Mouse (Mus musculus) embryonic fibroblast, embryonic 13.5 days (primary cell): ENCODE measurements around the gene Zfp784. TPM values are rescaled to one million over a fixed set of nuclear protein-coding genes. Genes with fewer than 3 reads are reported as not detected.
A peak's percentile ranks its signal among the peaks of the same experiment; 100 is the strongest.

Experiments
- H3K27ac ChIP-seq: 2 replicates; pipeline ENCODE4 v1.5.1; 2012; ENCODE audit warnings: low read length, control low read depth, inconsistent platforms; ENCODE audit not compliant: insufficient read depth
- H3K4me1 ChIP-seq: 2 replicates; pipeline ENCODE4 v1.6.1; 2011; ENCODE audit warnings: low read length; ENCODE audit not compliant: control insufficient read depth, insufficient read depth
- H3K4me3 ChIP-seq: 2 replicates; pipeline ENCODE4 v1.5.1; 2011; ENCODE audit warnings: mild to moderate bottlenecking, control low read depth, low read length; ENCODE audit not compliant: insufficient read depth
- CTCF ChIP-seq: IDR thresholded peaks from 2 replicates; pipeline ENCODE4 v1.5.1; 2011; ENCODE audit warnings: mild to moderate bottlenecking, control low read depth, low read length, moderate library complexity, borderline replicate concordance; ENCODE audit not compliant: insufficient read depth
- POLR2A ChIP-seq: IDR thresholded peaks from 2 replicates; pipeline ENCODE4 v1.6.1; 2011; ENCODE audit warnings: low read depth, mild to moderate bottlenecking, control low read depth, low read length, moderate library complexity
- polyA plus RNA-seq: library from polyadenylated mRNA; stranded (reverse); fragments of >200 nt; gene quantifications from 2 replicates; pipeline ENCODE4 v1.2.4, GENCODE M21; 2011; ENCODE audit warnings: low read depth; ENCODE audit not compliant: missing spikeins, insufficient read length

Gene Zfp784
- polyA plus RNA-seq, 1 experiment: 2.2 TPM

DNA sequence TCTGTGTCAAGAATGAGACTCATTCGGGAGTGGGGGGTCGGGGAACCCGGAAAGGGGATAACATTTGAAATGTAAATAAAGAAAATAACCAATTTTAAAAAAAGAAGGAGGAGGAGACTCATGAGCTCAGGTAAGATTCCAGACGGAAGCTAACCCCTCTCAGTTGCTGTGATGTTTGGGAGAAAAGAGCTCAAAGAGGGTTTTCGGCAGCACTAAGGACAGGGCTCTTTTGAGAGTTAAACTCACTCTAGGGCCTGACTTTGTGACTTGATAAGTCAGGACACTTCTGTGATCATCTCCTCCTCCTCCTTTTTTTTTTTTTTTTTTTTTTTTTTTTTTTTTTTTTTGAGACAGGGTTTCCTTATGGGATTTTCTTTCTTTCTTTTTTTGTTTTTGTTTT lies 694 bp upstream of the Zfp784 start:
- Histone ChIP-seq H3K4me1 (0 out of 2 replicates have a peak, but pooled peaks cover 4% of the 10 kb centered on the region), H3K27ac (peak overlapping the region; percentile 85), H3K4me3 (peak overlapping the region; percentile 70)
- TF ChIP-seq CTCF: no peak
- TF ChIP-seq POLR2A: no peak

DNA sequence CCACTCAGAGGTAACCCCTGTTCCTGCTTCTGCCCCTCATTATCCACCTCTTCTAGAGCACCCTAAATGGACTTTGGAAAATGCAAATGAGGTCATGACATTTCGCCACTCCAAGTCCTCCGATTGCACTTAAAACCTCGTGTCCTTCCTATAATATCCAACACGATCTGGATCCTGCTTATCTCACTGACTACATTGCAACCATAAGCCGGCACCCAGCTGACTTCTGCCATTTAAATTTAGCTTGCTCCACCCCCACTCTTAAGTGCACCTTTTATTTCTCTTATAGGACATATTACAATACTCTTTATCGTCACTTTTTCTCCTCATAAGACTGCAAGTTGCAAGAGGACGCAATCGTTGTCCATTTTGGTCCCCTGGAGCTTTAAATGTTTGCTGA lies 779 bp downstream of the Zfp784 start:
- Histone ChIP-seq H3K4me1 (0 out of 2 replicates have a peak, but pooled peaks cover 4% of the 10 kb centered on the region), H3K27ac (no peak overlapping the region), H3K4me3 (no peak overlapping the region)
- TF ChIP-seq CTCF (no peak), POLR2A (no peak; the same call in 1 of the 2 replicates)

DNA sequence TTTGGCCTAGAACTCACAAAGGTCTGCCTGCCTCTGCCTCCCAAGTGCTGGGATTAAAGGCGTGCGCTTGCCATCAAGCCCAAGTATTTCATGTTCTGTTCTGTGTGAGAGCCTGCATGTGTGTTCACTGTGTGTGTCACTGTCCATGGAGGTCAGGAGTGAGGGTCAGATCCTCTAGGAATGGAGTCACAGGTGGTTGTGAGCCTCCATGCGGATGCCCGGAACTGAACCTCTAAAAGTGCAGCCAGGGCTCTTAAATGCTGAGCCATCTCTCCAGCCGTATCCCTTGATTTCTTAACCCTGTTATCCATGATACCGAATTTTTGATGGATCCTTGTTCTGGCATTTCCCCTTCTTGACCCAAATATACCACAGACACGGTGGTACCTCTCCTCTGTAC lies 1.2 kb downstream of the Zfp784 start:
- H3K4me1 ChIP-seq: 0 out of 2 replicates have a peak, but pooled peaks cover 4% of the 10 kb centered on the region
- TF ChIP-seq POLR2A: no peak
- no peak for TF ChIP-seq CTCF
- H3K27ac ChIP-seq: no peak overlapping the region
- no peak overlapping the region for H3K4me3 ChIP-seq

DNA sequence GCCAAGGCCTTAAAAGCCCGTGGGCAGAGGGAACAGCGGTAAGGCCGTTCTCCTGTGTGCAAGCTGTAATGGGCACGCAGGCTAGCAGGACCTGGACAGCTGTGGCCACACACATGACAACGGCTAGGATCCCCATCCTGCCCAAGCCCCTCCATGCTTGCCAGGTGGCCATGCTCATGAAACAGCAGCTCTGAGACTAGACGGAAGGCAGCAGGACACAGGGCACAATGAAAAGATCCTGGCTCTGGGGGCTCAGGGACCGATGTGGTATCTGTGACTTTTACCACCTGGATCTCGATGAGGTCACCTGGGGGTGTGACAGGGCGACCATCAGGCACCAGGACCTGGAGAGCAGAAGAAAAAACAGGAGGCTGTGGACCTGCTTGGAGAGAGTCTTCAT lies 2.1 kb downstream of the Zfp784 start:
- TF ChIP-seq POLR2A (no peak), CTCF (no peak)
- Histone ChIP-seq H3K27ac (no peak overlapping the region), H3K4me3 (no peak overlapping the region), H3K4me1 (0 out of 2 replicates have a peak, but pooled peaks cover 4% of the 10 kb centered on the region)

DNA sequence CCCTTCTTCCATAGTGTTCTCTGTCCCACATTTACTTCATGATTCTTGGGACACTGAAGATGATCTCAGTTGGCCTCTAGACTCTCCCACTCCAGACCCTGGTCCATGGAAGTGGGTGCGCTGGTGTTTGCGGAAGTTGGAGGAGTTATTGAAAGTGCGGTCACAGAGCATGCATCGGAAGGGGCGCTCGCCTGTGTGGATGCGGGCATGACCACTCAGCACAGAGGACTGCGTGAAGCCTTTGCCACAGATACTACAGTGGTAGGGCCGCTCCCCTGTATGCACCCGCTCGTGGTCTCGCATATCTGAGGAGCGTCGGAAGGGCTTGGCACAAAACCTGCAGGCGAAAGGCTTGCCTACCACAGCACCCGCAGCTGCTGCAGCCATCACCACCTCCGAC lies 2.6 kb downstream of the Zfp784 start:
- TF ChIP-seq CTCF (no peak), POLR2A (no peak)
- 0 out of 2 replicates have a peak, but pooled peaks cover 4% of the 10 kb centered on the region for H3K4me1 ChIP-seq
- H3K27ac ChIP-seq: no peak overlapping the region
- no peak overlapping the region for H3K4me3 ChIP-seq

DNA sequence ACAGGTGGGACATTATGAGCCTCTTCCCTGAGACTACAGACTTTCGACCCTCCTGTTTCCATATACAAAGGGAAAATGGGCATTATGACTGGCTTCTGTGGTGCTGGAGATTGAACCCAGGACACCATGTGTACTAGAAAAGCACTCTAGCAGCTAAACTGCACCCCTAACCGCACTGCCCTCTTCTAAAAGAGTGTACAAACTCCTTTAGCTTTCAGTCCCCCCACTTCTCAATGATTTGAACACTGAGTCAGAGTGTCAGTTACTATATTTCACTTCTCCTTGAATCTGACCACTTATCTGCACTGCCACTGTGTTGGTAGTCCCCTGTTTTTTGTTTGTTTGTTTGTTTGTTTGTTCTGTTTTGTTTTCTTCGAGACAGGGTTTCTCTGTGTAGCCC lies 4.4 kb downstream of the Zfp784 start, which contains the start of gene 4632433K11Rik:
Gene 4632433K11Rik, plus strand, starts transcription at position 301 of the 400 bp plus-strand sequence.
- H3K27ac ChIP-seq: no peak within 1 kb of the TSS
- TF ChIP-seq CTCF: no peak
- TF ChIP-seq POLR2A: 0 out of 2 replicates have a peak, but pooled peaks have one; percentile 5
- H3K4me1 ChIP-seq: no peaks in the 10 kb centered on the region
- no peak within 1 kb of the TSS for H3K4me3 ChIP-seq

DNA sequence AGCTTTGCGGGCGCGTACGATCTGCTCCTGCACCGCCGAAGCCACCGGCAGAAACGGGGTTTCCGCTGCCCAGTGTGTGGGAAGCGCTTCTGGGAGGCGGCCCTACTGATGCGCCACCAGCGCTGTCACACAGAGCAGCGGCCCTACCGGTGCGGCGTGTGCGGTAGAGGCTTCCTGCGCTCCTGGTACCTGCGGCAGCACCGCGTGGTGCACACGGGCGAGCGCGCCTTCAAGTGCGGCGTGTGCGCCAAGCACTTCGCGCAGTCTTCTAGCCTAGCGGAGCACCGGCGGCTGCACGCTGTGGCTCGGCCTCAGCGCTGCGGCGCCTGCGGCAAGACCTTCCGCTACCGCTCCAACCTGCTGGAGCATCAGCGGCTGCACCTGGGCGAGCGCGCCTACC lies 6.8 kb downstream of the Zfp784 start:
- Histone ChIP-seq H3K27ac (no peak overlapping the region), H3K4me1 (no peaks in the 10 kb centered on the region), H3K4me3 (no peak overlapping the region)
- TF ChIP-seq POLR2A: no peak
- no peak for TF ChIP-seq CTCF

DNA sequence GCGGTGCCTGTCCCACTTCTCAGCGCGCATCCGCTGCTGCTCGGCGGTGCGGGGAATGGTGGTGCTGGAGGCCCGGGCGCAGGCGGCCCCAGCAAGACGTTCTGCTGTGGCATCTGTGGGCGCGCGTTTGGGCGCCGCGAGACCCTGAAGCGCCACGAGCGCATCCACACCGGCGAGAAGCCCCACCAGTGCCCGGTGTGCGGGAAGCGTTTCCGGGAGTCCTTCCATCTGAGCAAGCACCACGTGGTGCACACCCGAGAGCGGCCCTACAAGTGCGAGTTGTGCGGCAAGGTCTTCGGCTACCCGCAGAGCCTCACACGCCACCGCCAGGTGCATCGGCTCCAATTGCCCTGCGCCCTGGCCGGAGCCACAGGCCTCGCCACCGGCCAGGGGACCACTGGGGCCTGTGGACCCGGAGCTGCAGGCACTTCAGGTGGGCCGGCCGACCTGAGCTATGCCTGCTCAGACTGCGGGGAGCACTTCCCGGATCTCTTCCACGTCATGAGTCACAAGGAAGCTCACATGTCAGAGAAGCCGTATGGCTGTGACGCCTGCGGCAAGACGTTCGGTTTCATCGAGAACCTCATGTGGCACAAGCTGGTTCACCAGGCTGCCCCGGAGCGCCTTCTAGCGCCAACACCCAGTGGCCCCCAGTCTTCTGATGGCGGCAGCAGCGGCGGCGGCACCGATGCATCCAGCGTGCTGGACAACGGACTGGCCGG lies 7.5 kb downstream of the Zfp784 start:
- Histone ChIP-seq H3K4me3 (no peak overlapping the region), H3K27ac (no peak overlapping the region), H3K4me1 (no peaks in the 10 kb centered on the region)
- no peak for TF ChIP-seq POLR2A
- no peak for TF ChIP-seq CTCF

DNA sequence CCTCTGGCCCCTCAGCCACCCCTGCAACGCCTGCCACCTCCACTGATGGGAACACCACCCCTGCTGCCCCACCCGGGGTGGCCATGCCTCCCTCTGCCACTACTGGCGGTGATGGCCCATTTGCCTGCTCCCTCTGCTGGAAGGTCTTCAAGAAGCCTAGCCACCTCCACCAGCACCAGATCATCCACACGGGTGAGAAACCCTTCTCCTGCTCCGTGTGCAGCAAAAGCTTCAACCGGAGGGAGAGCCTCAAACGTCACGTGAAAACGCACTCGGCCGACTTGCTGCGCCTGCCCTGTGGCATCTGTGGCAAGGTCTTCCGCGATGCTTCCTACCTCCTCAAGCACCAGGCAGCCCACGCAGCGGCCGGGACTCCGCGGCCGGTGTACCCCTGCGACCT lies 8.3 kb downstream of the Zfp784 start:
- no peak for TF ChIP-seq POLR2A
- no peak for TF ChIP-seq CTCF
- H3K4me3 ChIP-seq: no peak overlapping the region

DNA sequence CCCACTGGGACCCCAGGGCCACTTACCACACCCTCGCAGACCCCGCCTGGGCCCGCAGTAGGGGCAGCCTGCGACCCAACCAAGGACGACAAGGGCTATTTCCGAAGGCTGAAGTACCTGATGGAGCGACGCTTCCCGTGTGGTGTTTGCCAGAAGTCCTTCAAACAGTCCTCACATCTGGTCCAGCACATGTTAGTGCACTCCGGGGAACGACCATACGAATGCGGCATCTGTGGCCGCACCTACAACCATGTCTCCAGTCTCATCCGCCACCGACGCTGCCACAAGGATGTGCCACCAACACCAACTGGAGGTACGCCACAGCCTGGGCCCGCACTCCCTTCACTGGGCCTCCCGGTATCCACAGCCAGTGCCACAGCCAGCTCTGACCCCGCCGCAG lies 8.7 kb downstream of the Zfp784 start:
- H3K4me3 ChIP-seq: no peak overlapping the region
- no peaks in the 10 kb centered on the region for H3K4me1 ChIP-seq
- TF ChIP-seq POLR2A (no peak), CTCF (no peak)
- H3K27ac ChIP-seq: no peak overlapping the region

More for the DNA sequence above, 8.3 kb downstream of the Zfp784 start:
- H3K27ac ChIP-seq: no peak overlapping the region
- H3K4me1 ChIP-seq: no peaks in the 10 kb centered on the region

DNA sequence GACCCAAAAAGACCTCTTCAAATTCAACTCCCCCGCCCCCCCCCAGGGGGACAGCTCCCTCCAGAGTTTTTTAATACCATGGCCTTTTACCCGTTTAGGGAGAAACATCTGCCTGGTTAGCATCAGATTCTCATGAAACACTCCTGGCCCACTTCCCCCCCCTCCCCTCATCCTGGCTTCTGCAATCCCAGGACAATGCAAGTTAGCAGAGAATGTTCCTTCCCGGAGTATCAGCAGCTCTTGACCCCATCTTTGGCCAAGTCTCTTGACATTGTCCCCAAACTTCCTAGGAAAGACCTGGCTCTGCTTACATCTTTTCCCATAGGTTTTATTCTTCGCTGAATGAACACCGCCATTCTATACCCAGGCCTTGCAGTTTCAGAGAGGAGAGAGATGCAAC lies 17.0 kb downstream of the Zfp784 start:
- TF ChIP-seq CTCF (no peak), POLR2A (no peak)
- peaks cover 2% of the 10 kb centered on the region; the same call in 1 of the 2 replicates for H3K4me1 ChIP-seq
- peak overlapping the region; percentile 94 for H3K4me3 ChIP-seq
- no peak overlapping the region; the same call in 1 of the 2 replicates for H3K27ac ChIP-seq
